Mouse (Mus musculus) brain, embryonic 18.5 days (tissue): ENCODE measurements around the gene Pcgf1.

ENCODE experiments used
- DNase-seq: peaks from one replicate; pipeline ENCODE4 v3.0.0-alpha.2; 2012; ENCODE audit warnings: low read depth, low spot score

The Pcgf1 gene

GRCm38 (mm10) chr6:83077630-83078323 is at the start of gene Pcgf1:
TSS of gene Pcgf1 (plus strand) at chr6:83077869.
- DNase-seq, result no peak

- DNase-seq, result no peak
These were observed 47.9 kb upstream of the Pcgf1 start for GRCm38 (mm10) chr6:83029777-83030176.

GRCm38 (mm10) chr6:83031111-83031510 is 46.6 kb upstream of the Pcgf1 start:
- no peak for DNase-seq

GRCm38 (mm10) chr6:83031921-83032590 is 45.6 kb upstream of the Pcgf1 start:
- no peak for DNase-seq

GRCm38 (mm10) chr6:83032769-83033191 is 44.9 kb upstream of the Pcgf1 start:
- no peak for DNase-seq

DNA sequence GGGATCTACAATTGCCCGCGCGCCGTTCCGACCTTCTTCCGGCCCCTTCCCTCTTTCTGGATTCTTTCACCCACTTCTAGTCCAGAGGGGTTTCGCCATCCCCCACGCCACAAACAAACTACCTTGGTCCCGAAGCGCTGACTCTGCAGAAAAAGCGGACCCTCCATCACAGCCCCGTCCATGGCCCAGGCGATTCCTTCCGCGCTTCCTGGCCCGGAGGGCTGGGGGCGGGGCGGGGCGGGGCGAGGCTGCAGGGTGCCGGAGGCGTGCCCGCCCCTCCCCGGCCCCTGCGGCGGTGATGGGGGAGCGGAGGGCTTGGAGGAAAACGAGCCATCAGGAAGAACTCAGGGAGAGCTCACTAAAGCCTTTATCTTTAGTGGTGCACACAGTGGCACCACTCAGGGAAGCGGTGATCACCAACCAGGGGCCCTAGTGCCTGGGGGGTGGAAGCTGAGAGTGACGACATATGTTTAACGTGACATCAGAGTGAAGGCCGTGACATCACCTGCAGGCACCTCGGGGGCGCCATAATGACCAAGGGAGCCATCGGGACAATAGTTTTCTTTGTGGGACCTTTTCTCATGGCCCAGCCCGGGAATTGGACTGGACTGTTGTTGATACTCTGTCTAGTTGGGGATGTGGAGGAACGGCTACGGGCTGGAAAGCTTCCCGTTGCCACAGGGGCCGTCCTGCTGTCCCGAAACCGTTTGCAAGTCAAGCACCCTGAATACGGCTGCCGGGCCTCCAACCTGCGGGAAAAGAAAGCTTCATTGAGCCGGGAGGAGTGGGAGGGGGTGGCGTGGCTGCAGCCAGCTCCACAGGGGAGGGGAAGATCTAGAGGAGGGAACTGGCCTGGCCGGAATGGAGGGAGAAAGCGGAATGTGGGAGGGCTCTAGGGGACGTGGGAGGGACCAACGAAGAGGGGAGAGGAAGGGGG is 44.2 kb upstream of the Pcgf1 start, which contains the start of the genes Dok1 and Loxl3:
TSS of gene Dok1 (minus strand) at position 223 of the 937 bp plus-strand sequence.
TSS of gene Loxl3 (plus strand) at position 925 of the 937 bp plus-strand sequence.
- no peak for DNase-seq

DNA sequence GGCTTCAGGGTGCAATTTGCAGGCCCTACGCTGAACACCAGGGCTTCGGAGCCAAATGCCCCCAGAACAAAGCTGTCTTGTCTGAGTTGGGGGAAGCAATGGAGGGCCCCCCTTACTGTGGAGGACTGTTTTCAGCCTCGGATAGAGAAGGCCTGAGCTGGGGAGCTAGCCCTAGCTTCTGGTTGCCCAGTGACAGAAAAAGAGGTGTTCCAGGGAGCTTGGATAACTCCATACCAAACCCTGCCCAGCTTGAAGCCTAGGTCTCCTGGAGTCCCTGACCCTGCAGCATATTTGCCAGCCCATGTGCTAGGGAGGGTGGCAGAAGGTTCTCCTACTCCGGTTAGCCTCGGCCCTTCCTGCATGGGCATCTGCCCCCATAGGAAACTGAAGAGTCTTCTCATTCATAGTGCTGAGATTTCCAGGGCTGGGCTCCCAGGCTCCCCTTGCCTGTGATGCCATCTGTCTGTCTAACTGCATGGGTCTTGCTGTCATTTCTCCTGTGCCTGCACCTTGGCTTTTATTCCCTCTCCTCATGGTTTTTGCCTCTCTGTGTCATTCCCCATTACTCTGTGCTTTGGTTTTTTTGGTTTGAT is 43.1 kb upstream of the Pcgf1 start:
- no peak for DNase-seq

- no peak for DNase-seq
These were observed 40.5 kb upstream of the Pcgf1 start for GRCm38 (mm10) chr6:83037188-83037587.

DNA sequence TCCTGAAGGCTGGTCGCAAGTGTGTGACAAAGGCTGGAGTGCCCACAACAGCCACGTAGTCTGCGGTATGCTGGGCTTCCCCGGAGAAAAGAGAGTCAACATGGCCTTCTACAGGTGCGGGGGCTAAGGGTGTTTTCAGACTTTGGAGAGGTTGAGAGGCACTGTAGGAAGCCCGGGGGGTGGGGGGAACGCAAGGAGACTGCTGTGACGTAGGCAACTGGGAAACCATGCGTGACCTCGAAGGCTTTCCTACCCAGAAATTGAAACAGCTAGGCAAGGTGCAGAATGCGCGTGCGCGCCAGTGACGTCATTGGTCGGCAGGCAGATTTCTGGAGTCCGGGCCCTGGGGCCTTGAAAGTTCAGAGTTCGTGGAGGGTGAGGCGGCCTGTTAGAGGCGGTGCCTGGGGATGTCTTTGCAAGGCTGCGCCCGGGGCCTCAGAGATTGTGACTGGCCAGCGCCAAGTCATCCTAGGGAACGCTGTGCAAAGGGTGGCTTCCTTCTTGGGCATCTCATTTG is 39.1 kb upstream of the Pcgf1 start:
- no peak for DNase-seq

DNA sequence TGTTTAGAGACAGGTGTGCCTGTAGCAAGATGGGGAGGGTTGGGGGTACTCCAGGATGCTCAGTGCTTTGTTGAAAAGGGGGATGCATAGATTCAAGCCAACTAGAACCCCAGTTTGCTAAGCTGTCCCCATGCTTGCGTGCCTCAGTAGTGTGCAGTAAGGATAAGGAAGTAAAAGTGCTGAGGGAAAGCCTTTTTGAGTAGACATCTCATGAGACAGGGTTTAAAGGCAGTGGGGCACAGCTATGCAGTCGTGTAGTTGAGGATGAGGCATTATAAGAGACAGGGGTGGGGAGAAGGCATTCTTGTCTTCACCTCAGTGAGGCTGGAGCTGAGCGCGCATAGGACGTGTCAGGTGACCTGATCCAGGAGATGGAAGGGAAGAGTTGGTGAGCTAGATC is 37.1 kb upstream of the Pcgf1 start:
- no peak for DNase-seq

DNA sequence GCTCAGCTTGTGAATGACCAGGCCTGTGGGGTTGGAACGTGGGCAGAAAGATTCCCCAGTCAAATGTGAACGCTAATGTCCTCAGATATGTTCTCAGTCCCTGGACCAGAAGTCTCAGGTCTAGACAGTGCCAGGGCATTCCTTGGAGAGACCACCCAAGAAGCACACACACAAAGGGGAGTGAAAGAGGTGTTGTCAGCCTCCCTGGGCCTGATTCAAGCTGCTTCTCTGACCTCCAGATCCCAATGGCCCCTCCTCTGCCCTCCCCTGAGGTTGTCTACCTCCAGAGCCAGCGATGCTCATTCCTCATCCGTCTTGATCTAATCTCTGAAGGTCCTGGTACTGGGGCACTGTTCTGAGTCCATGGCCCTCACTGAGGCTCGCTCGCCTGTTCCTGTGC is 34.1 kb upstream of the Pcgf1 start:
- DNase-seq, result no peak

DNA sequence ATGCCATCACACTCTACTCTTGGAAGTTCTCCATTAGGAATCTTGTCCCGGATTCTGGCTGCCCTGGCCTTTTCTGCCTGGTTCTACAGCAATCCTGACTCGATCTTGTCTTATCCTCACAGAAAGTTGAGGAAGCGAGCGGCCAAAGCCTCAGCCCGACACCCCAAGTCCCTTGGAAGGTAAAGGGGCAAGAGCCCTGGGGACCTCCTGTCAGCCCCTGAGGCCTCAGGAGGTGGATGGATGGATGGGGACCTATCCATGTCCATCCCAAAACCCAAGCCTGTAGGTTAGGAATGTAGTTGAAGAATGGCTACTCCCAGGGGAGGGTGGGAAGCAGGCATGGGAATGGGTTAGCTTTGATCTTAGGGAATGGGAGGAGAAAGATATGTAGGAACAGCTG is 33.7 kb upstream of the Pcgf1 start:
- no peak for DNase-seq

DNA sequence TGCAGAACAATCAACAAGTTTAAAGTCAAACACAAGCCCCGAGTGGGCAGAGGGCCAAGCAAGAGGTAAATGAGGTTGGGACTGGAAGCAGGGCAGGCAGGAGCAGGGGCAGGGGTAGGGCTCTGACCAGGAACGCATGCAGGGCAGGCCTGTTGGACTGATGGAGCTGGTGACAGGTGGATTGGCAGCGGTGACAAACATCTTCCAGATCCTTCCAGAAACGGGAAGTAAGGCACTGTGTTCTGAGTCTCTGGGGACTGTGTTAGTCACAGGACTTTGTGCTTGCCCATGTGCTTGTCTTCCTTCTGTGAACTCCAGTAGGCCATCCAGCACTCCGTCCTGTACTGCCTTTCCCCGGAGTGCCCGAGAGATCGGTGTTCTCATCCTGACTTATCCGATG is 32.9 kb upstream of the Pcgf1 start:
- DNase-seq, result no peak

DNA sequence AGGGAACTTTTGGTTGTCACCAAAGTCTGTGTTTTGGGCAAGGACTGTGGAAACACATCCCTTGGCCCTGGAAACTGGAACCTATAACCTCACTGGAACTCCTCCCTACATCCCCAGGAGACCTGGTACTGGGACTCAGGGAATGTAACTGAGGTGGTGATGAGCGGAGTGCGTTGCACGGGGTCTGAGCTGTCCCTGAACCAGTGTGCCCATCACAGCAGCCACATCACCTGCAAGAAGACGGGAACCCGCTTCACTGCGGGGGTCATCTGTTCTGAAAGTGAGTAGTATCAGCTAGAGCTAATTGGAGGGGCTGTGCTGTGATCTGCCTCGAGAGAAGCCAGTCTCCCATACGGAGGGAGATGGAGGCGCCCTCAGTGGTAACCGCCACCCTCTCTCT is 28.3 kb upstream of the Pcgf1 start:
- DNase-seq, result no peak

GRCm38 (mm10) chr6:83053136-83053960 is 24.3 kb upstream of the Pcgf1 start:
- no peak for DNase-seq

DNA sequence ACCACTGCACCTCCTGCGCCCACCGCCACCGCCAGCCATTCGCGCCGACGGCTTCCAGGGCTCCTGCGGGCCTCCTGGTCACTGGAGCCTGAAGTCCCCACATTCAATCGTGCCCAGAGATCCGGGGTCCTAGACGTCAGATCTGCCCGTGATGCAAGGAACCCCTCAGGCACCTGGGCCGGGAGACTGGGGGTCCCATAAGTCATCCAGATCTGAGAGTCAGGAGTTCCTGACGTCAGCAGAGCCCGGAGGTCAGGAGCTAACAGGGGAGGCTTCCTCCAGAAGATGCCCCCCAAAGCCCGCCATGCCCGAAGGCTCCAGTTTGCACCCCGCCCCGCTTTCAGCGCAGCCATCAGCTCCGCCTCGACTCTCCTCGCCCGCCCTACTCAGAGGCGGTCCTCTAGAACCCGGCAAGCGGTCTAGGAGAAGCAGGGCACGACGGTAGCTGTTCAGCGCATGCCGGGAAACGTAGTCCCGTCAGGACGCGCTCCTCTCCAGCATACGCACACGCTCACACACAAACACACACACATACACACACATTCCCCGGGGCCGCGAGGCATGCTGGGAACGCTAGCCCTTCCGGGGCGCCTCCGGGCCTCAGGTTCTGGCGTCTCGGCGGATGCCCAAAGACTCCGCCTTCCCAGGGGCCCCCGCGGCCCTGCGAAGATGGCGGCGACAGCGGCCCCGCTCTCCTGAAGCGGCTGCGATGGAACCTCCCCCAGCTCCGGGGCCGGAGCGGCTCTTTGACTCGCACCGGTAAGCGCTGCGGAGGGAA is 23.4 kb upstream of the Pcgf1 start, which contains the start of gene Aup1:
TSS of gene Aup1 (plus strand) at position 448 of the 778 bp plus-strand sequence.
- peak; percentile 96 for DNase-seq

- no peak for DNase-seq
These were observed 22.7 kb upstream of the Pcgf1 start, which contains the start of gene Htra2 for GRCm38 (mm10) chr6:83054871-83055431. TSS of gene Htra2 (minus strand) at chr6:83055273.

DNA sequence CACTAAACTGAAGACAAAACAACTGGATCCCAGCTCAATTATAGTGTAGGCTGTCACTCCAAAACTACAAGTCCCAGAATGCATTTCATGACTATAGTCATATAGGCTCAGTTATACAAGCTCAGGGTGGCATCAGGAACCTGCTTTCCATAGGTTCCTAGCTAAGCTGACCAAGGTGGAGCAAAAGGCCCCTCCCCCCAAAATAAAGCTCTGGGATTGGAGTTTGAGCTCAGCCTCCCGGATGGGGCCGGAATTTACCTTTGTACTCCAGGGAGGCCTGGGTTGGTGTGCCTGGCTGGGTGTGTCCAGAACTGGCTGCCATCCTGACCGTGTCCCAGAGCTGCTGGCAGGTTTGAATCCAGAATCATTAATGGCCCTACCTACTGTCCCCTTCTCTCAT is 19.9 kb upstream of the Pcgf1 start, which contains the start of gene Dqx1:
TSS of gene Dqx1 (plus strand) at position 55 of the 400 bp plus-strand sequence.
- no peak for DNase-seq

- DNase-seq, result no peak
These were observed 18.9 kb upstream of the Pcgf1 start for GRCm38 (mm10) chr6:83058725-83059124.
